Mouse (Mus musculus) adipocyte (in vitro differentiated cells): ENCODE measurements around the gene Slit3.

Experiments used
- DNase-seq: peaks from one replicate; pipeline ENCODE4 v3.0.0-alpha.2; 2016; ENCODE audit warnings: low spot score

The Slit3 gene

GRCm38 (mm10) chr11:35351376-35351775 lies 230.4 kb downstream of the Slit3 start:
- DNase-seq = no peak

GRCm38 (mm10) chr11:35355811-35356210 lies 234.8 kb downstream of the Slit3 start:
- peak; percentile 16 for DNase-seq

DNA sequence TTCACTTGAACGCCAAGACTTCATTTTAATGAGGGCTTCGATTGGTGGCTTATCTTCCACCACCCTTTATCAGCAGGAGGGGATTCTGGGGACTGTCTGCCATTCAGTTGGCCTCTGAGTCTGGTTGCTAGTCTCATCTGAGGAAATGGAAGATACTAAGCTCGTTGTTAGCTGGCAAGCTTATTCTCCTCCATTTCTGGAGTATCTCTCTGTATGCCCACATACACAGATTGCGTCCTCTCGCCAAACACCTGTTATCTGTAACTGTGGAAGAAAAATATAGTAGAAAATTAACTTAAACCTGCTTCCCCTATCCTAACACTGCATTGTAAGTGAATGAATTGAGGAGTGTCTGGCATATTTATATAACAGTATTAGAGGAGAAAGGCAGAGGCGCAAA lies 240.0 kb downstream of the Slit3 start:
- DNase-seq = no peak

DNA sequence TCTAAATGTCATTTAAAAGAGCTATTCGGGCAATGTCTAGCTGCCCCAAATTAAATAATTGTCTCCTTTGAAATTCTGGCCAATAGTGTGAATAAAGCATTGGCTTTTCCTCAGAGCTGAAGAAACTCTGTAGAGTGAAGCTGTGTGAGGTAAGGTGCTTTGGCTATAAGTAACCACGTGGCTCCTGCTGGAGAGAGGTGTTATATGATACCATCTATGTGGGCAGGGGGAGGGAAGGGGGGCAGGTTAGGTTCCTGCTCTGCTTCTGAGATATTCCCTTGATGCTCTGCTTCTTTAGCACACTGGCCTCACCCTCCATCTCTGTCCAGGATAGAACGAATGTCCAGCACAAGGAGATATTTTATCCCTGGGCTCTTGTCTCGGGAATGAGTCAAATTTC lies 242.0 kb downstream of the Slit3 start:
- DNase-seq = no peak

GRCm38 (mm10) chr11:35364469-35364868 lies 243.4 kb downstream of the Slit3 start:
- DNase-seq = no peak

- DNase-seq = no peak
Measured at GRCm38 (mm10) chr11:35365510-35365931, 244.5 kb downstream of the Slit3 start.

- peak; percentile 57 for DNase-seq
Measured at GRCm38 (mm10) chr11:35366611-35367010, 245.6 kb downstream of the Slit3 start.

DNA sequence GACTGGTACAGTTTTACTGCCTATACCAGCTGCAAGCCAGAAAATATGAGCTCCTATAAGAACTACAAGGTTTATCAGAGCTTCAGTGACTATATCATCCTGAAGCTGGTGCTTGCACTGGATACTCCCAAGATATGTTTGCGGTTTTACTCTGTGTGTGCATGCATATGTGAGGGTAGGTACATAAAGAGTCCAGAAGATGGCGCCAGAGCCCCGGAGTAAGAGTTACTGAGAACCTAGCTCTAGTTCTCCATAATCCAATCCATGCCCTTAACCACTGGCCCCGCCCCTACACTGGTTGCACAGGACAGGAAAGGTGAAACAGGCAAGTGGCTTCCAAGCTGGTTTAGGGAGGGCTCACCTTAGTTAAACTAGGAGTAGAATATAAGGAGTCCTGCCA lies 246.2 kb downstream of the Slit3 start:
- peak; percentile 22 for DNase-seq

GRCm38 (mm10) chr11:35369964-35370363 lies 248.9 kb downstream of the Slit3 start:
- DNase-seq = no peak

DNA sequence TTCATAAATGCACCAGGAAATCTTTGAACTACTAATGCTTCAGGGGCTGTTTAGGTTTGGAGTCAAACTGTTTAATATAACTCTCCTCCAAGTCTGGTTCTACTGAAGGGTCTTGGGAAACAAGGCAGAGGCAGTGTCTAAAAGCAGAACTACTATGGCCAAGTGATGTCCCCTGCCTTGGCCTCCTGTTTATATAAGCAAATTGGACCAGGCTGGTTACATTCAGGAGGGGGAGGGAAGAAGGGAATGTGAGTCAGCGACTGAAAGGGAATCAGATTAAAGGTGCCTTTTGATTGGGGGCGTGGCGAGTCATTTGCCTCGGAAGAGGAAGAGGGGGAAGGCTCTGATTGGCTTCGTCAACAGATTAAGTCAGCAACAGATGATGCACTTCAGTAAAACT lies 249.7 kb downstream of the Slit3 start:
- DNase-seq = no peak

- DNase-seq = no peak
Measured at GRCm38 (mm10) chr11:35372410-35372809, 251.4 kb downstream of the Slit3 start.

DNA sequence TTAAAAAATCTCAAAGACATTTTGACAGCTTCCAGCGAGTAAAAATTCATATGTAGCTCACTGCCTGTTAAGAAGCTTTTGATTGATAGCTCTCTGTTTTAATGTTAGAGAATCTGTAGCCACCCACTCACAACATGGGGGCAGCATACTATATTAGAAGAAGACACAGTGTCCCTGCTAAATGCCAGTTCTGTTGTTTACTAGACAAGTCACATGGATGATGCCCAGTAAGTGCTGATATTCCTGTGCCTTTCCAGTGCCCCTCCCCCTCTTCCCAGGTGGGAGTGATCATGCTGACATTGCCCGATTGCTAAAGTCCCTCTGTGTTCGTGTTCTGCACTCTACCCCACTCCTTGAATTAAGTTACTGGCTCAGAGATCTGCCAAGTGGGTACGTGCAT lies 254.0 kb downstream of the Slit3 start:
- peak; percentile 38 for DNase-seq

- no peak for DNase-seq
Measured at GRCm38 (mm10) chr11:35378802-35379201, 257.8 kb downstream of the Slit3 start.

- no peak for DNase-seq
Measured at GRCm38 (mm10) chr11:35379407-35379806, 258.4 kb downstream of the Slit3 start.

DNA sequence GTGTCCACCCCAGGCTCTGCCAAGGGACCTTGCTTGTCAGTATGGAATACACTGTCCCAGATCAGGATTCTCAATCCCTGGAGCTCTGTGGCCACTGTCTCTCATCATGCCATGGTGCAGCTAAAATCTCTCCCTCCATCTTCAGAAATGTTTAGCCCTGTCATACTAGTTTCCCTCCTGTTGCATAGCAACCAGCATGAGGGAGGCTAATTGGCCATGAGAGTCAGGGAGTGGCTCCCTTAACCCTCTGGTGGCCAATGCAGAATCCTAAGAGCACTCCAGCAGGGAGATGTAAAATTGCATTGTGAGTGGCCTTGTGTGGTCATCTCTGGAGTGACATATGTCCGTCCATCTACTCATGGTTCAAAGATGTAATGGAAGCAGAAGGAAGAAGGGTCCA lies 259.7 kb downstream of the Slit3 start:
- DNase-seq = no peak

GRCm38 (mm10) chr11:35385444-35385843 lies 264.4 kb downstream of the Slit3 start:
- no peak for DNase-seq

DNA sequence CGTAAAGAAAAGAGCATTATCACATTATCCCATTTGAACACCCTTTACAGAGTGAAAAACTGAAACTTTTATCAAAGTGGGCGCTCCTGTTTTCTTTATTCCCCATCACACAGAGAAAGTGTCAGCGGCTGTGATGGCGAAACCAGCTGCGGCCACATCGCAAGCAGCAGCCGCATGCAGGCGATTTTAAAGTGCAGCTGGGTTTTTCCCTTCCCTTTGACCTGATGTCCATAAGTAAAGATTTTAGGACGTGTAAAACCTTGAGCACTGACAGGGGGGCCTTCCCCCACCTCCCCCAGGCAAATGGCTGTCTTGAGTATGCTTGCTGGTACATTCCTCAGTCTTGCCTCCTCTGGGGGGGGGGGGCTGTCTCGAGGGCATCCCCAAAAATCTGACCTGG lies 266.8 kb downstream of the Slit3 start:
- DNase-seq = no peak

DNA sequence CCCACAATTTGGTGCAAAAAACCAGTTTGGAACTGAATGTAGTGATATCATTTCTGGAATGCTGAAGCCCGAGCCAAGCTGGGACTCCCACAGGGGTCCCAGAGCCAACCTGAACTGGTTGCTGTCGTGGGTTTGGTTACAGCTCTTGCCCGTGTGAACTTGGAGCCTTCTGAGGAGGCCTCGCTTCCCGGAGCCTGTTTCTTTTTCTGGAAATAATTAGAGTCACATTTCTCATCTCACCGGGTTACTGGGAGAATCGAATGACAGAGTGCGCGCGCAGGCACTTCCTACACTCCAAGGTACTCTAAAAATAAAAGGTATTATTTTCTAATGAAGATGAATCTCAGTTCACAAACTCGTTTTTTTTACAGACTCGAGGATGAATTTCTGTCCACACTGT lies 267.4 kb downstream of the Slit3 start:
- no peak for DNase-seq

GRCm38 (mm10) chr11:35389341-35389740 lies 268.3 kb downstream of the Slit3 start:
- DNase-seq = no peak

- no peak for DNase-seq
Measured at GRCm38 (mm10) chr11:35389780-35390435, 268.9 kb downstream of the Slit3 start.

GRCm38 (mm10) chr11:35393815-35394214 lies 272.8 kb downstream of the Slit3 start:
- DNase-seq = no peak

GRCm38 (mm10) chr11:35395376-35395775 lies 274.4 kb downstream of the Slit3 start:
- no peak for DNase-seq

GRCm38 (mm10) chr11:35398353-35398752 lies 277.3 kb downstream of the Slit3 start:
- DNase-seq = no peak

GRCm38 (mm10) chr11:35403516-35403915 lies 282.5 kb downstream of the Slit3 start:
- DNase-seq = no peak
